Mouse (Mus musculus) hindbrain, embryonic 14.5 days (tissue): ENCODE measurements around the gene Clybl. TPM values are rescaled to one million over a fixed set of nuclear protein-coding genes. Genes with fewer than 3 reads are reported as not detected.

Experiments used
- ATAC-seq: fragments of 200-750 bp; cut with Nextera tagmentation; 2 replicates; pipeline ENCODE4 v1.8.0; 2017; ENCODE audit warnings: moderate number of reproducible peaks, mild to moderate bottlenecking, moderate TSS enrichment, moderate library complexity; ENCODE audit not compliant: low FRiP score
- DNase-seq: peaks from one replicate; pipeline ENCODE4 v3.0.0-alpha.2; 2015; ENCODE audit warnings: low spot score
- H3K27ac ChIP-seq: fragments of 300-500 bp; sonication (generic); 2 replicates; pipeline ENCODE4 v1.5.1; 2014; ENCODE audit warnings: mild to moderate bottlenecking, moderate library complexity
- H3K27me3 ChIP-seq: fragments of 300-500 bp; sonication (generic); 2 replicates; pipeline ENCODE4 v1.6.1; 2014; ENCODE audit warnings: mild to moderate bottlenecking, low read length, mixed read lengths; ENCODE audit not compliant: control insufficient read depth, insufficient read depth
- H3K36me3 ChIP-seq: fragments of 300-500 bp; sonication (generic); replicated peaks from 2 replicates; pipeline ENCODE4 v1.6.1; 2014; ENCODE audit not compliant: control insufficient read depth, insufficient read depth
- H3K4me1 ChIP-seq: fragments of 300-500 bp; sonication (generic); replicated peaks from 2 replicates; pipeline ENCODE4 v1.6.1; 2014; ENCODE audit warnings: antibody characterized with exemption, low read length, mixed read lengths; ENCODE audit not compliant: control insufficient read depth, insufficient read depth
- H3K4me2 ChIP-seq: fragments of 300-500 bp; sonication (generic); replicated peaks from 2 replicates; pipeline ENCODE4 v1.6.1; 2014; ENCODE audit warnings: mild to moderate bottlenecking, moderate library complexity
- H3K4me3 ChIP-seq: fragments of 300-500 bp; sonication (generic); replicated peaks from 2 replicates; pipeline ENCODE4 v1.5.1; 2014; ENCODE audit warnings: mild to moderate bottlenecking, low read length
- H3K9ac ChIP-seq: fragments of 300-500 bp; sonication (generic); 2 replicates; pipeline ENCODE4 v1.6.1; 2014
- H3K9me3 ChIP-seq: fragments of 300-500 bp; sonication (generic); 2 replicates; pipeline ENCODE4 v1.6.1; 2016; ENCODE audit warnings: low read length; ENCODE audit not compliant: control insufficient read depth
- WGBS: fragments of 180-500 bp; shearing (Covaris S2); extraction: QIAGEN DNeasy Blood & Tissue Kit; methylation state at CpG from one replicate; pipeline ENCODE4 v1.1.7; 2014; 5-methylcytosine and 5-hydroxymethylcytosine counted together
- polyA plus RNA-seq: library from polyadenylated mRNA; unstranded; fragments of >200 nt; fragmentation: Nextera tagmentation; extraction: Ambion mirVana; gene quantifications from 2 replicates; pipeline ENCODE4 v1.2.1, GENCODE M21; 2014

Clybl gene
- polyA plus RNA-seq, 1 experiment from 2014 or later = 16.3 TPM

GRCm38 (mm10) chr14:122222934-122223374, 41.5 kb downstream of the Clybl start:
- DNase-seq (no peak), ATAC-seq (no peak)
- no peak overlapping the region for H3K9ac ChIP-seq
- no peak overlapping the region for H3K4me2 ChIP-seq
- no peaks in the 10 kb centered on the region for H3K36me3 ChIP-seq
- no peak overlapping the region for H3K27ac ChIP-seq
- no peak overlapping the region for H3K4me3 ChIP-seq
- H3K27me3 ChIP-seq = peaks cover 39% of the 10 kb centered on the region
- H3K4me1 ChIP-seq = 0 out of 2 replicates have a peak, but pooled peaks cover 9% of the 10 kb centered on the region
- WGBS = 80% methylated on average over 10 of the region's 10 CpGs
- H3K9me3 ChIP-seq = no peaks in the 10 kb centered on the region

- ATAC-seq = peak; percentile 89
- Histone ChIP-seq H3K4me2 (0 out of 2 replicates have a peak overlapping the region, but pooled peaks have one; percentile 11), H3K9me3 (no peaks in the 10 kb centered on the region), H3K4me3 (no peak overlapping the region), H3K4me1 (0 out of 2 replicates have a peak, but pooled peaks cover 9% of the 10 kb centered on the region), H3K27me3 (peaks cover 41% of the 10 kb centered on the region), H3K36me3 (no peaks in the 10 kb centered on the region), H3K27ac (no peak overlapping the region), H3K9ac (no peak overlapping the region)
- WGBS = 19% methylated on average over 9 of the region's 9 CpGs
- DNase-seq = peak; percentile 93
Observed at GRCm38 (mm10) chr14:122223461-122224102, 42.1 kb downstream of the Clybl start.

- Histone ChIP-seq H3K4me3 (no peak overlapping the region), H3K9ac (no peak overlapping the region), H3K4me2 (0 out of 2 replicates have a peak overlapping the region, but pooled peaks have one; percentile 11), H3K27me3 (peaks cover 45% of the 10 kb centered on the region), H3K36me3 (no peaks in the 10 kb centered on the region), H3K27ac (0 out of 2 replicates have a peak overlapping the region, but pooled peaks have one; percentile 41), H3K4me1 (0 out of 2 replicates have a peak, but pooled peaks cover 9% of the 10 kb centered on the region), H3K9me3 (no peaks in the 10 kb centered on the region)
- DNase-seq (no peak), ATAC-seq (no peak)
- 42% methylated on average over 6 of the region's 6 CpGs for WGBS
Observed at GRCm38 (mm10) chr14:122224103-122224494, 42.6 kb downstream of the Clybl start.

GRCm38 (mm10) chr14:122224501-122224928, 43.0 kb downstream of the Clybl start:
- DNase-seq (no peak), ATAC-seq (no peak)
- Histone ChIP-seq H3K4me3 (no peak overlapping the region), H3K9me3 (no peaks in the 10 kb centered on the region), H3K36me3 (no peaks in the 10 kb centered on the region), H3K27ac (peak overlapping the region; percentile 41; the same call in 1 of the 2 replicates), H3K4me2 (no peak overlapping the region; the same call in 1 of the 2 replicates), H3K9ac (no peak overlapping the region), H3K27me3 (peaks cover 49% of the 10 kb centered on the region), H3K4me1 (0 out of 2 replicates have a peak, but pooled peaks cover 9% of the 10 kb centered on the region)
- WGBS = 40% methylated on average over 8 of the region's 8 CpGs

- H3K36me3 ChIP-seq = no peaks in the 10 kb centered on the region
- H3K9me3 ChIP-seq = no peaks in the 10 kb centered on the region
- no peak overlapping the region for H3K4me3 ChIP-seq
- no peak for DNase-seq
- peaks cover 60% of the 10 kb centered on the region for H3K27me3 ChIP-seq
- ATAC-seq = no peak
- H3K9ac ChIP-seq = no peak overlapping the region
- 0 out of 2 replicates have a peak, but pooled peaks cover 9% of the 10 kb centered on the region for H3K4me1 ChIP-seq
- H3K27ac ChIP-seq = peak overlapping the region; percentile 68; the same call in 1 of the 2 replicates
- H3K4me2 ChIP-seq = 0 out of 2 replicates have a peak overlapping the region, but pooled peaks have one; percentile 17
- whole genome bisulfite sequencing = 12% methylated on average over 7 of the region's 7 CpGs
Observed at GRCm38 (mm10) chr14:122225479-122226132, 44.1 kb downstream of the Clybl start.

GRCm38 (mm10) chr14:122226133-122226515, 44.6 kb downstream of the Clybl start:
- H3K4me2 ChIP-seq = no peak overlapping the region
- peaks cover 9% of the 10 kb centered on the region; the same call in 1 of the 2 replicates for H3K4me1 ChIP-seq
- ATAC-seq = no peak
- no peak overlapping the region for H3K4me3 ChIP-seq
- no peak for DNase-seq
- H3K36me3 ChIP-seq = no peaks in the 10 kb centered on the region
- H3K9ac ChIP-seq = no peak overlapping the region
- no peaks in the 10 kb centered on the region for H3K9me3 ChIP-seq
- 20% methylated on average over 2 of the region's 2 CpGs for WGBS
- H3K27ac ChIP-seq = peak overlapping the region; percentile 68
- H3K27me3 ChIP-seq = peaks cover 65% of the 10 kb centered on the region

GRCm38 (mm10) chr14:122226666-122227453, 45.4 kb downstream of the Clybl start:
- 0 out of 2 replicates have a peak overlapping the region, but pooled peaks have one; percentile 1 for H3K9ac ChIP-seq
- no peaks in the 10 kb centered on the region for H3K9me3 ChIP-seq
- H3K4me2 ChIP-seq = peak overlapping the region; percentile 32
- no peak overlapping the region for H3K4me3 ChIP-seq
- H3K4me1 ChIP-seq = peaks cover 9% of the 10 kb centered on the region; the same call in 1 of the 2 replicates
- no peaks in the 10 kb centered on the region for H3K36me3 ChIP-seq
- H3K27me3 ChIP-seq = peaks cover 72% of the 10 kb centered on the region
- 30% methylated on average over 22 of the region's 22 CpGs for WGBS
- peak overlapping the region; percentile 68 for H3K27ac ChIP-seq
- DNase-seq = no peak
- ATAC-seq = no peak

- Histone ChIP-seq H3K9ac (0 out of 2 replicates have a peak overlapping the region, but pooled peaks have one; percentile 1), H3K4me1 (peaks cover 9% of the 10 kb centered on the region; the same call in 1 of the 2 replicates), H3K27me3 (peaks cover 75% of the 10 kb centered on the region), H3K36me3 (no peaks in the 10 kb centered on the region), H3K9me3 (no peaks in the 10 kb centered on the region), H3K27ac (peak overlapping the region; percentile 68), H3K4me3 (no peak overlapping the region), H3K4me2 (peak overlapping the region; percentile 32)
- 12% methylated on average over 14 of the region's 14 CpGs for WGBS
- DNase-seq = peak; percentile 56
- ATAC-seq = no peak; the same call in 1 of the 2 replicates
Observed at GRCm38 (mm10) chr14:122227454-122227951, 46.0 kb downstream of the Clybl start.
